ENCODE assay signal across 25 mouse cellular contexts in genomic region chr17:54353063-54353462, GRCm38 (mm10). TPM values are rescaled to one million over a fixed set of nuclear protein-coding genes. Genes with fewer than 3 reads are reported as not detected.
"Had no signal": no experiment of that assay in that cellular context is flagged by ENCODE, and none has a peak within 500 bp of the region (broad histone marks: within the 10 kb centered on the region; RNA-seq: fewer than 3 reads in every experiment).

No protein-coding gene starts in this region.

- DNase-seq: gastrocnemius, adult 2 months; gastrocnemius, postnatal 10 days; gastrocnemius, postnatal 25 days; heart, adult 18-20 months; heart, postnatal 10 days; heart, postnatal 4 days; kidney, adult 18-20 months; kidney, adult 8-10 months; kidney, postnatal 10 days; kidney, postnatal 25 days; kidney, postnatal 4 days; layer of hippocampus, adult 9-11 months; layer of hippocampus, postnatal 36 days; left cerebral cortex, postnatal 4 days had no signal

- ATAC-seq: hindbrain, embryonic 16.5 days; inflammation-experienced regulatory T-cells, adult 6 months; intestine, embryonic 15.5 days; intestine, postnatal 0 days had no signal

- H3K9ac ChIP-seq: heart, embryonic 12.5 days; hindbrain, embryonic 12.5 days; hindbrain, embryonic 14.5 days; intestine, embryonic 15.5 days; limb, embryonic 13.5 days; limb, embryonic 15.5 days had no signal

- H3K4me3 ChIP-seq: gastrocnemius, adult 2 months; heart, embryonic 10.5 days; heart, embryonic 12.5 days; hindbrain, embryonic 10.5 days; hindbrain, embryonic 12.5 days; intestine, embryonic 15.5 days; limb, embryonic 13.5 days; limb, embryonic 15.5 days had no signal

- H3K4me1 ChIP-seq: heart, embryonic 10.5 days; heart, embryonic 12.5 days; hindbrain, embryonic 10.5 days; hindbrain, embryonic 12.5 days; intestine, embryonic 15.5 days; limb, embryonic 13.5 days; limb, embryonic 15.5 days had no signal

- H3K4me2 ChIP-seq: heart, embryonic 12.5 days; hindbrain, embryonic 12.5 days; hindbrain, embryonic 14.5 days; intestine, embryonic 15.5 days; limb, embryonic 13.5 days; limb, embryonic 15.5 days had no signal

- H3K36me3 ChIP-seq: heart, embryonic 10.5 days; heart, embryonic 12.5 days; hindbrain, embryonic 10.5 days; hindbrain, embryonic 12.5 days; intestine, embryonic 15.5 days; limb, embryonic 13.5 days; limb, embryonic 15.5 days had no signal

- H3K27me3 ChIP-seq: heart, embryonic 12.5 days; hindbrain, embryonic 12.5 days; intestine, embryonic 15.5 days; limb, embryonic 13.5 days; limb, embryonic 15.5 days had no signal

- H3K27ac ChIP-seq: gastrocnemius, adult 2 months; heart, embryonic 10.5 days; hindbrain, embryonic 10.5 days; hindbrain, embryonic 12.5 days; hindbrain, embryonic 14.5 days; intestine, embryonic 15.5 days; limb, embryonic 13.5 days; limb, embryonic 15.5 days had no signal

- H3K9me3 ChIP-seq: heart, embryonic 10.5 days; heart, embryonic 12.5 days; hindbrain, embryonic 10.5 days; hindbrain, embryonic 12.5 days; intestine, embryonic 15.5 days; limb, embryonic 13.5 days; limb, embryonic 15.5 days had no signal

RNA-seq across cellular contexts. Expression of gene Slc5a7, which starts 54.2 kb away (rescaled TPM):
- polyA plus RNA-seq: inflammation-experienced regulatory T-cells, adult 6 months had no signal
